Mouse (Mus musculus) spleen, adult 2 months (tissue): Measurements from ENCODE around the gene Leap2. TPM values are rescaled to one million over a fixed set of nuclear protein-coding genes. Genes with fewer than 3 reads are reported as not detected.

Source experiments
- DNase-seq, 2 experiments: peaks; one replicate each; pipeline versions ENCODE4 v3.0.0 to v3.0.0-alpha.2; 2012 to 2021; ENCODE audit warnings: low spot score in 2 of 2, low read depth in 1 of 2
- H3K27ac ChIP-seq: fragments of 200-500 bp; 2 replicates; pipeline ENCODE4 v1.5.1; 2012; ENCODE audit warnings: low read length, inconsistent platforms; ENCODE audit not compliant: insufficient read depth
- H3K27me3 ChIP-seq: fragments of 200-500 bp; 2 replicates; pipeline ENCODE4 v1.6.1; 2012; ENCODE audit warnings: mild to moderate bottlenecking, moderate library complexity, low read length, inconsistent platforms; ENCODE audit not compliant: control insufficient read depth, insufficient read depth
- H3K36me3 ChIP-seq: fragments of 200-500 bp; 2 replicates; pipeline ENCODE4 v1.6.1; 2012; ENCODE audit warnings: mild to moderate bottlenecking, low read length, inconsistent platforms; ENCODE audit not compliant: control insufficient read depth, insufficient read depth
- H3K4me1 ChIP-seq: fragments of 200-500 bp; 2 replicates; pipeline ENCODE4 v1.6.1; 2011; ENCODE audit warnings: inconsistent platforms; ENCODE audit not compliant: control insufficient read depth, insufficient read depth, insufficient read length
- H3K4me3 ChIP-seq: fragments of 200-500 bp; 2 replicates; pipeline ENCODE4 v1.5.1; 2011; ENCODE audit warnings: mild to moderate bottlenecking, inconsistent platforms; ENCODE audit not compliant: insufficient read depth, insufficient read length; ENCODE audit errors: extremely low read depth
- CTCF ChIP-seq: fragments of 200-500 bp; IDR thresholded peaks from 2 replicates; pipeline ENCODE4 v1.5.1; 2011; ENCODE audit warnings: mild to moderate bottlenecking, inconsistent platforms; ENCODE audit not compliant: insufficient read depth, insufficient read length, insufficient replicate concordance; ENCODE audit errors: extremely low read depth
- POLR2A ChIP-seq: fragments of 200-500 bp; IDR thresholded peaks from 2 replicates; pipeline ENCODE4 v1.6.1; 2011; ENCODE audit warnings: low read depth, low read length, inconsistent platforms
- WGBS: fragments of 180-500 bp; shearing (Covaris S2); methylation state at CpG from one replicate; pipeline ENCODE4 v1.1.7; 2018; 5-methylcytosine and 5-hydroxymethylcytosine counted together
- polyA plus RNA-seq: library from polyadenylated mRNA; depleted of rRNA; stranded (reverse); fragments of >200 nt; gene quantifications from 2 replicates; pipeline ENCODE4 v1.2.3, GENCODE M21; 2012

Gene Leap2
- polyA plus RNA-seq, 1 experiment = not detected

DNA sequence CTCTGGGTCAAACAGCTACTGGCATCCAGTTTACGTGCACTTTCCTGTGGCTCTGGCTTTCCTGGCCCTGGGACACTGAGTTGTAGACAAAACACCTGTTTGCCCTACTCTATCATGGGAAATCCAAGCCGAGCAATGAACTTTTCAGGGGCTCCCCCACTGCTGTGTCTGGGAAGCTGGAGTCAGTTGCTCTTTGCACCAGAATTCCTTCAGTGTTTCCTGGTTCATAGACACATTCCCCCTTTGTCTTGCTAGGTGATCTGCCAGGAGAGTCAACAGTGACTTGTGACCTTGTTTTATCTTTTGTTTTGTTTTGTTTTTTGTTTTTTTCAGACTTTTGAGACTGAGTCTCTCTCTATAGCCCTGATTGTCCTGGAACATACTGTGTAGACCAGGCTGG, 28.4 kb upstream of the Leap2 start:
- no peak overlapping the region for H3K27ac ChIP-seq

DNA sequence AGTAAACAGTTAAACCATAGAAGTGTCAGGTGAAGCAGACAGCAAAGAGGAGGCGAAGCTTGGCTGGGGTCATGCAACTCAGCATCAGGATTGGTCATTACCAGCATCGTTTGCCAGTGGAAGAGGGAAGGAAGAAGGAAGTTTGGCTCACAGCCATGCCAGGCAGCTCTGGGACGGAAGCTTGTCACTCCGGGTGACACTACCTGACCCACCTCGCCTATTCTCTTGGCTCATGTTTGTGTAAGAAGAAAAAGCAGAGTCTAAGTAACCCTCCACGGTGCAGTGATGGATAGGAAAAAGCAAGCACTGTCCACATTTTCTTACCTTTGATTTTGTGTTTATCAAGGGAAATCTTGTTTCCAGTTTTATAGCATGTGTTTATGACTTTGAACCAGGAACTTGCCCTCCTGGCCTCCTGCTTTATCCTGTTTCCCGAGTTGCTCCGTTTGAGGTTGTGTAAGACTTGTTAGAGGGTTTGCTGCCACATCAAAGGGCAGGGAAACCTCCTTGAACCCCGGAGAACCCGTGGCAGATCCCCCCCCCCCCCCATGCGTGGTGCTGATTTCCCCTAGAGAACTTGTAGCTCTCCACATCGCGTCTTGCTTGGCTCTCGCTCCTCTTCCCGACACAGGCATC, 27.2 kb upstream of the Leap2 start:
- H3K27ac ChIP-seq = no peak overlapping the region
- 0 out of 2 replicates have a peak, but pooled peaks cover 1% of the 10 kb centered on the region for H3K27me3 ChIP-seq
- TF ChIP-seq CTCF (no peak), POLR2A (no peak)
- no peaks in the 10 kb centered on the region for H3K4me1 ChIP-seq
- no peak overlapping the region for H3K4me3 ChIP-seq
- 10% methylated on average over 15 of the region's 15 CpGs for WGBS
- no peaks in the 10 kb centered on the region for H3K36me3 ChIP-seq
- no peak for DNase-seq

More for the DNA sequence above, 28.4 kb upstream of the Leap2 start:
- Histone ChIP-seq H3K4me3 (no peak overlapping the region), H3K36me3 (no peaks in the 10 kb centered on the region), H3K27me3 (0 out of 2 replicates have a peak, but pooled peaks cover 1% of the 10 kb centered on the region), H3K4me1 (no peaks in the 10 kb centered on the region)
- no peak for TF ChIP-seq CTCF
- no peak for TF ChIP-seq POLR2A
- DNase-seq = no peak
- 73% methylated on average over 2 of the region's 2 CpGs for WGBS

DNA sequence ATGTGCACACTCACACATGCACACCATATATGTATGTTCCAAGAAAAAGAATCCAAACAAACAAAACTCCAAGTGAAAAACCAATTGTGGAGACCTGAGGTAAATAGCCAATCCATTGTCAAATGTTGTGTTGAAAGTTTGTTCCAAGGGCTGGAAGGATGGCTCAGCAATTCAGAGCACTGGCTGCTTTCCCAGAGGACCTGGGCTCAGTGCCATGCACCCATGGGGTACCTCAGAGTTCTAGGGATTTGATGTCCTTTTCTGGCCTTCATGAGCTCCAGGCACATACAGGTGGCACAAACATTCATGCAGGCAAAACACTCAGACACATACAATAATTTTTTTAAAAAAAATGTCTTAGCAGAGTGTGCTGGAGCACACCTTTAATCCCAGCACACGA, 25.6 kb upstream of the Leap2 start:
- no peak overlapping the region for H3K27ac ChIP-seq
- no peaks in the 10 kb centered on the region for H3K36me3 ChIP-seq
- H3K4me1 ChIP-seq = no peaks in the 10 kb centered on the region
- WGBS = 89% methylated on average over 1 of the region's 1 CpGs
- no peaks in the 10 kb centered on the region for H3K27me3 ChIP-seq
- DNase-seq = no peak
- no peak for TF ChIP-seq POLR2A
- no peak for TF ChIP-seq CTCF
- H3K4me3 ChIP-seq = no peak overlapping the region

DNA sequence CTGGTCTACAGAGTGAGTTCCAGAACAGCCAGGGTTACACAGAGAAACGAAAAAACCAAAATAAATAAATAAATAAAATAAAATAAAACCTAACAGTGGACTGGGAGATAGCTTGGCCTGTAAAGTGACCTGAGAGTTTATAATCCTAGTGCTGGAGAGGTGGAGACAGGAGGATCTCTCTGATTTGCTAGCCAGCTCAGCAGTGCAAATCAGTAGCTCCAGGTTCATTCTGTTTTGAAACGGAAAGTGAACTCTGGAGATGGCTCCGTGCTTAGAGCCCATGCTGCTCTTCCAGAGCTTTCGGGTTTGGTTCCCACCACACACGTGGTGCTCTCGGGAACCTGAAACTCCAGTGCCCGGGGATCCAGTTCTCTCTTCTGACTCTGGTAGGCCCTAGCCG, 25.0 kb upstream of the Leap2 start:
- no peaks in the 10 kb centered on the region for H3K4me1 ChIP-seq
- no peak for DNase-seq
- H3K27me3 ChIP-seq = no peaks in the 10 kb centered on the region
- H3K36me3 ChIP-seq = no peaks in the 10 kb centered on the region
- TF ChIP-seq CTCF = no peak
- TF ChIP-seq POLR2A = no peak
- H3K27ac ChIP-seq = no peak overlapping the region
- 95% methylated on average over 8 of the region's 8 CpGs for WGBS
- H3K4me3 ChIP-seq = no peak overlapping the region

DNA sequence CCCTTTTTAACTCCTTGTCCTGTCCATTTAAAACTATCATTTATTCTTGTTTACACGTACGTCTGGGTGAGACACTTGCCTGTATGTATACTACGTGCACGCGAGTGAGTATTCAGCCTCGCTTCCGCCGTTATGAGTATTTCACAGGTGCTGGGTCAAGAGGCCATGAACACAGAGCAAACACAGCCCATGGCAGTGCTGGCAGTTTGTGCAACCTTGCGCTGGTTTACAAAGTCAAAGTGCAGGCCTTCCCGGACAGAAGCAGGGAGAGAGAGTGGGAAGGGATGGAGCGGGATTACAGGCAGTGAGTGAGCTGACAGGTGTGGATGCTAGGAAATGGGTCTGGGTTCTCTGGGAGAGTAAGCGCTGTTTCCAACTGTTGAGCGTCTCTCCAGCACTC, 23.2 kb upstream of the Leap2 start:
- Histone ChIP-seq H3K27me3 (no peaks in the 10 kb centered on the region), H3K4me1 (no peaks in the 10 kb centered on the region), H3K36me3 (no peaks in the 10 kb centered on the region), H3K4me3 (no peak overlapping the region), H3K27ac (no peak overlapping the region)
- no peak for TF ChIP-seq POLR2A
- TF ChIP-seq CTCF = no peak
- WGBS = 97% methylated on average over 13 of the region's 13 CpGs
- DNase-seq = no peak

DNA sequence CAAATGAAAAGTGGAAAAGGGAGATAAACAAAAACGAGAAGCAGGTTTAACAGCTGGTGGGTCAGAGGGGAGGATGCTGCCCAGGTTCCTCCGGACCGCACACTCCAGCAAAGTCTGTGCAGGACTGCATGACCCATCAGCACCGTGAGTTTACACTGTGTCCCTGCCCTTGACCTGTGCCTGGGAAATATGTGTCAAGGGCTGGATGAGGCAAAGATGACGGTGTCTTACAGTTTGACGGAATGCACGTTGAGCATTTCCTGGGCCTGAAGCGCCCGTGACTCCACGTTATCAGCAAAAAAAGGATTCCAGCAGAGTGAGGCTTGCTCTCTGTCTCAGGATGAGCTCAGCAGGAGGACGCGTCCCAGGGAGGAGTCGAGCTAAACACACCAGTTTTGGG, 22.6 kb upstream of the Leap2 start:
- DNase-seq = no peak
- no peaks in the 10 kb centered on the region for H3K36me3 ChIP-seq
- TF ChIP-seq POLR2A = no peak
- no peak for TF ChIP-seq CTCF
- no peak overlapping the region for H3K27ac ChIP-seq
- no peak overlapping the region for H3K4me3 ChIP-seq
- H3K27me3 ChIP-seq = no peaks in the 10 kb centered on the region
- WGBS = 93% methylated on average over 13 of the region's 13 CpGs
- no peaks in the 10 kb centered on the region for H3K4me1 ChIP-seq

DNA sequence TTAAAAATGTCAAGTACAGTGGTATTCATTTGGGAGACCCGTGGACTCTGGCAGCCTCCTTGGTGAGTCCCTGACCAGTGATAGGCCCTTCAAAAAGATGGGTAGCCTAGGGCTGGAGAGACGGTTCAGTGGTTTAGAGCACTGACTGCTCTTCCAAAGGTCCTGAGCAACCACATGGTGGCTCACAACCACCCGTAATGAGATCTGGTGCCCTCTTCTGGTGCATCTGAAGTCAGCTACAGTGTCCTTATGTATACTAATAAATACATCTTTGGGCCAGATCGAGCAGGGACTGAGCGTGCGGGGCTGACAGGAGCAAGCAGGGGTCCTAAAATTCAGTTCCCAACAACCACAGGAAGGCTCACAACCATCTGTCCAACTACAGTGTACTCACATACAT, 20.9 kb upstream of the Leap2 start:
- TF ChIP-seq POLR2A (no peak), CTCF (peak; percentile 4; the same call in 1 of the 2 replicates)
- Histone ChIP-seq H3K27ac (no peak overlapping the region), H3K4me1 (no peaks in the 10 kb centered on the region), H3K4me3 (no peak overlapping the region), H3K27me3 (no peaks in the 10 kb centered on the region), H3K36me3 (no peaks in the 10 kb centered on the region)
- 7% methylated on average over 6 of the region's 6 CpGs for WGBS
- DNase-seq = peak in 1 of 2 experiments; percentile 30
